ENCODE assay signal across 10 mouse cellular contexts in the genomic region with DNA sequence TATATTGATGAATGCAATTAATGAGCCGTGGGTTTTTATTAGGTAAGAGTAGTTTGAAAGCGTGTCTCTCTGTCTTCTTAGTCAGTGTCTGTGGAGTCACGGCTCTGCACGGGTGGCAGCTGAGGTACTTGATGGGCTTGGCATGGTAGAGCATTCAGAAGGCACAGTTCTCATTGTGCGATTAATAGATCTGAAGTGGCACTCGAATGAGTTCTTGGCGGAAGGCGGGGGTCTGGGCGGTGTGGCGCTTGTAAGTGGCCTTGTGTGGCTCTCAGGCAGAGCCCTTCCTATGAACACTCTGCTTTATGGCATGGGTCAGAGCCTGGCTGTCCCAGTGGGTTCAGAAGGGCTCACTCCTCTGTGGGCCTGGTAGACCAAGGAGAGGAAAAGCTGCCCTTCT. TPM values are rescaled to one million over a fixed set of nuclear protein-coding genes. Genes with fewer than 3 reads are reported as not detected.
DNase-seq lines count a peak whose midpoint lies in the region; ATAC-seq and TF ChIP-seq lines count a peak whose summit lies in the region.
"Had no signal": no experiment of that assay in that cellular context is flagged by ENCODE, and none has a peak within 500 bp of the region (broad histone marks: within the 10 kb centered on the region; RNA-seq: fewer than 3 reads in every experiment).

No protein-coding gene starts in this region.

- ATAC-seq in kidney, embryonic 14.5 days (ENCODE audit: low FRiP score, low TSS enrichment): peak; percentile 16; the same call in 1 of the 2 replicates
- ATAC-seq in kidney, embryonic 15.5 days (replicated peaks; ENCODE audit: low FRiP score): no peak
- ATAC-seq in heart, embryonic 16.5 days (replicated peaks; ENCODE audit: extremely low read depth, insufficient read depth, low FRiP score): peak; percentile 35; the same call in 1 of the 2 replicates
- ATAC-seq in lung, postnatal 0 days: peak; percentile 79
- ATAC-seq in intestine, embryonic 15.5 days: no peak

- H3K4me2 ChIP-seq in kidney, embryonic 14.5 days (replicated peaks; ENCODE audit: low read depth, low read length): no peak overlapping the region
- H3K4me2 ChIP-seq in kidney, embryonic 15.5 days: no peak overlapping the region
- peak overlapping the region; percentile 22; the same call in 1 of the 2 replicates for H3K4me2 ChIP-seq in heart, embryonic 16.5 days (ENCODE audit: low read depth, low read length)
- no peak overlapping the region; the same call in 1 of the 2 replicates for H3K4me2 ChIP-seq in lung, postnatal 0 days (replicated peaks; ENCODE audit: low read depth, low read length)
- no peak overlapping the region for H3K4me2 ChIP-seq in intestine, embryonic 15.5 days (replicated peaks)

- peaks cover 74% of the 10 kb centered on the region for H3K4me1 ChIP-seq in kidney, embryonic 14.5 days (ENCODE audit: control insufficient read depth, insufficient read depth, low read length)
- H3K4me1 ChIP-seq in kidney, embryonic 15.5 days: peaks cover 90% of the 10 kb centered on the region
- peaks cover 89% of the 10 kb centered on the region for H3K4me1 ChIP-seq in forebrain, embryonic 10.5 days
- H3K4me1 ChIP-seq in heart, embryonic 16.5 days (ENCODE audit: control insufficient read depth, insufficient read depth, low read length): peaks cover 82% of the 10 kb centered on the region
- peaks cover 35% of the 10 kb centered on the region for H3K4me1 ChIP-seq in lung, postnatal 0 days (ENCODE audit: insufficient read depth, low read depth, low read length)
- H3K4me1 ChIP-seq in intestine, embryonic 15.5 days (replicated peaks): peaks cover 75% of the 10 kb centered on the region

- TF ChIP-seq CTCF in lung, postnatal 0 days (IDR thresholded peaks at IDR 0.05): no peak

- no peak overlapping the region for H3K4me3 ChIP-seq in kidney, embryonic 14.5 days (ENCODE audit: low read length)
- no peak overlapping the region for H3K4me3 ChIP-seq in kidney, embryonic 15.5 days (replicated peaks)
- no peak overlapping the region for H3K4me3 ChIP-seq in forebrain, embryonic 10.5 days
- H3K4me3 ChIP-seq in heart, embryonic 16.5 days (ENCODE audit: low read length): no peak overlapping the region
- no peak overlapping the region for H3K4me3 ChIP-seq in lung, postnatal 0 days (ENCODE audit: low read depth, low read length)
- H3K4me3 ChIP-seq in intestine, embryonic 15.5 days (replicated peaks): no peak overlapping the region
- H3K4me3 ChIP-seq: embryonic facial prominence, embryonic 12.5 days had no signal

- no peak for DNase-seq in forebrain, embryonic 10.5 days (ENCODE audit: extremely low spot score, low spot score)
- DNase-seq in lung, postnatal 0 days (ENCODE audit: low spot score): peak; percentile 75
- DNase-seq in layer of hippocampus, postnatal 36 days: no peak
- no peak for DNase-seq in adipocyte (ENCODE audit: low spot score)
- DNase-seq: kidney, adult 2 months had no signal

- no peaks in the 10 kb centered on the region for H3K27me3 ChIP-seq in kidney, embryonic 14.5 days (ENCODE audit: control insufficient read depth, insufficient read depth, low read length)
- H3K27me3 ChIP-seq in kidney, embryonic 15.5 days: no peaks in the 10 kb centered on the region
- H3K27me3 ChIP-seq in forebrain, embryonic 10.5 days (ENCODE audit: poor library complexity, severe bottlenecking): no peaks in the 10 kb centered on the region
- no peaks in the 10 kb centered on the region for H3K27me3 ChIP-seq in heart, embryonic 16.5 days (ENCODE audit: control insufficient read depth, insufficient read depth, low read length)
- H3K27me3 ChIP-seq in lung, postnatal 0 days (replicated peaks; ENCODE audit: insufficient read depth, low read length): no peaks in the 10 kb centered on the region
- no peaks in the 10 kb centered on the region for H3K27me3 ChIP-seq in intestine, embryonic 15.5 days (replicated peaks)
- H3K27me3 ChIP-seq: embryonic facial prominence, embryonic 12.5 days had no signal

- no peaks in the 10 kb centered on the region for H3K36me3 ChIP-seq in kidney, embryonic 14.5 days (ENCODE audit: control insufficient read depth, insufficient read depth, low read length)
- H3K36me3 ChIP-seq in kidney, embryonic 15.5 days: no peaks in the 10 kb centered on the region
- H3K36me3 ChIP-seq in forebrain, embryonic 10.5 days (replicated peaks): no peaks in the 10 kb centered on the region
- H3K36me3 ChIP-seq in heart, embryonic 16.5 days (ENCODE audit: control insufficient read depth, insufficient read depth): no peaks in the 10 kb centered on the region
- H3K36me3 ChIP-seq in lung, postnatal 0 days (ENCODE audit: insufficient read depth, low read length): no peaks in the 10 kb centered on the region
- H3K36me3 ChIP-seq in intestine, embryonic 15.5 days: no peaks in the 10 kb centered on the region
- H3K36me3 ChIP-seq: embryonic facial prominence, embryonic 12.5 days had no signal

- H3K27ac ChIP-seq in kidney, embryonic 14.5 days (ENCODE audit: low read depth, low read length): no peak overlapping the region
- no peak overlapping the region; the same call in 1 of the 2 replicates for H3K27ac ChIP-seq in kidney, embryonic 15.5 days
- 0 out of 2 replicates have a peak overlapping the region, but pooled peaks have one; percentile 51 for H3K27ac ChIP-seq in forebrain, embryonic 10.5 days
- no peak overlapping the region for H3K27ac ChIP-seq in heart, embryonic 16.5 days (ENCODE audit: low read length)
- peak overlapping the region; percentile 38 for H3K27ac ChIP-seq in lung, postnatal 0 days (ENCODE audit: low read length)
- no peak overlapping the region for H3K27ac ChIP-seq in intestine, embryonic 15.5 days
- H3K27ac ChIP-seq: embryonic facial prominence, embryonic 12.5 days had no signal

- TF ChIP-seq EP300 in lung, postnatal 0 days (IDR thresholded peaks at IDR 0.05): no peak; the same call in 1 of the 2 replicates

- WGBS in kidney, embryonic 14.5 days: 45% methylated on average over 10 of the region's 10 CpGs
- WGBS in kidney, embryonic 15.5 days: 45% methylated on average over 10 of the region's 10 CpGs
- WGBS in forebrain, embryonic 10.5 days: 80% methylated on average over 10 of the region's 10 CpGs
- 46% methylated on average over 10 of the region's 10 CpGs for WGBS in heart, embryonic 16.5 days
- WGBS in lung, postnatal 0 days: 64% methylated on average over 10 of the region's 10 CpGs
- whole genome bisulfite sequencing in intestine, embryonic 15.5 days: 67% methylated on average over 10 of the region's 10 CpGs

- H3K9me3 ChIP-seq in kidney, embryonic 14.5 days (ENCODE audit: control insufficient read depth, low read length): no peaks in the 10 kb centered on the region
- H3K9me3 ChIP-seq in kidney, embryonic 15.5 days (replicated peaks): no peaks in the 10 kb centered on the region
- H3K9me3 ChIP-seq in forebrain, embryonic 10.5 days: no peaks in the 10 kb centered on the region
- H3K9me3 ChIP-seq in heart, embryonic 16.5 days (replicated peaks; ENCODE audit: control insufficient read depth, low read length): no peaks in the 10 kb centered on the region
- H3K9me3 ChIP-seq in lung, postnatal 0 days (ENCODE audit: low read length): no peaks in the 10 kb centered on the region
- H3K9me3 ChIP-seq in intestine, embryonic 15.5 days: no peaks in the 10 kb centered on the region
- H3K9me3 ChIP-seq: embryonic facial prominence, embryonic 12.5 days had no signal

- H3K9ac ChIP-seq in kidney, embryonic 14.5 days (ENCODE audit: low read depth, low read length): no peak overlapping the region
- no peak overlapping the region for H3K9ac ChIP-seq in kidney, embryonic 15.5 days
- peak overlapping the region; percentile 30 for H3K9ac ChIP-seq in heart, embryonic 16.5 days (ENCODE audit: low read length)
- H3K9ac ChIP-seq in lung, postnatal 0 days (replicated peaks; ENCODE audit: low read depth): no peak overlapping the region
- no peak overlapping the region for H3K9ac ChIP-seq in intestine, embryonic 15.5 days
- H3K9ac ChIP-seq: embryonic facial prominence, embryonic 12.5 days had no signal

RNA-seq across cellular contexts. Expression of gene Arid1b, which starts 14.1 kb away (rescaled TPM):
- 17.1 and 19.2 TPM in 2 replicates for polyA plus RNA-seq in kidney, embryonic 14.5 days (2014; fragmentation: Nextera tagmentation; extraction: Ambion mirVana)
- polyA plus RNA-seq in kidney, embryonic 15.5 days (2015; fragmentation: Nextera tagmentation; extraction: Ambion mirVana): 11.2 and 12.9 TPM in 2 replicates
- 9.1 and 9.6 TPM in 2 replicates for polyA plus RNA-seq in forebrain, embryonic 10.5 days (2016; fragmentation: Nextera tagmentation; extraction: Ambion mirVana)
- 7.1 TPM in 2 replicates for polyA plus RNA-seq in heart, embryonic 16.5 days (2015; fragmentation: Nextera tagmentation; extraction: Ambion mirVana)
- 7.2 and 8.8 TPM in 2 replicates for polyA plus RNA-seq in lung, postnatal 0 days (2015; fragmentation: Nextera tagmentation; extraction: Ambion mirVana)
- polyA plus RNA-seq in intestine, embryonic 15.5 days (2015; fragmentation: Nextera tagmentation; extraction: Ambion mirVana): 7.4 and 9.1 TPM in 2 replicates
- total RNA-seq in layer of hippocampus, postnatal 36 days (2021): 100 to 1,000 TPM; 100 to 110 TPM

Comparison
In these comparisons a context has a peak if more than half of its experiments do, and no peak if none do; other contexts are left out.
1. ATAC-seq: peak in kidney, embryonic 14.5 days (single experiment), heart, embryonic 16.5 days (single experiment) and lung, postnatal 0 days (single experiment); none in kidney, embryonic 15.5 days (single experiment) and intestine, embryonic 15.5 days (single experiment).
2. H3K27ac ChIP-seq: peak in forebrain, embryonic 10.5 days (single experiment) and lung, postnatal 0 days (single experiment); none in kidney, embryonic 14.5 days (single experiment), kidney, embryonic 15.5 days (single experiment), heart, embryonic 16.5 days (single experiment) and intestine, embryonic 15.5 days (single experiment).